Mouse (Mus musculus) heart, adult 2 months (tissue): ENCODE measurements around the gene Polk. TPM values are rescaled to one million over a fixed set of nuclear protein-coding genes. Genes with fewer than 3 reads are reported as not detected.

Source experiments
- DNase-seq, 2 experiments: peaks; one replicate each; pipeline ENCODE4 v3.0.0; 2021
- H3K27ac ChIP-seq: fragments of 200-600 bp; 2 replicates; pipeline ENCODE4 v1.8.1; 2022
- H3K27me3 ChIP-seq: fragments of 200-500 bp; 2 replicates; pipeline ENCODE4 v1.6.1; 2012; ENCODE audit warnings: mild to moderate bottlenecking, low read length, inconsistent platforms, mixed read lengths; ENCODE audit not compliant: control insufficient read depth, insufficient read depth
- H3K36me3 ChIP-seq: fragments of 200-500 bp; 2 replicates; pipeline ENCODE4 v1.6.1; 2012; ENCODE audit warnings: low read length, inconsistent platforms; ENCODE audit not compliant: control insufficient read depth, insufficient read depth
- H3K4me1 ChIP-seq: fragments of 200-500 bp; 2 replicates; pipeline ENCODE4 v1.6.1; 2011; ENCODE audit warnings: low read length; ENCODE audit not compliant: control insufficient read depth, insufficient read depth
- H3K4me3 ChIP-seq: fragments of 200-600 bp; 2 replicates; pipeline ENCODE4 v1.8.1; 2022
- H3K79me2 ChIP-seq: fragments of 200-500 bp; replicated peaks from 2 replicates; pipeline ENCODE4 v1.6.1; 2012; ENCODE audit warnings: mild to moderate bottlenecking, inconsistent platforms, low read length, moderate library complexity, mixed read lengths; ENCODE audit not compliant: control insufficient read depth, insufficient read depth
- H3K9ac ChIP-seq: fragments of 200-500 bp; 2 replicates; pipeline ENCODE4 v1.6.1; 2012; ENCODE audit warnings: low read depth, mild to moderate bottlenecking, control low read depth, inconsistent platforms, low read length, mixed read lengths
- CTCF ChIP-seq: fragments of 200-600 bp; IDR thresholded peaks from 2 replicates; pipeline ENCODE4 v1.8.1; 2022; ENCODE audit warnings: antibody characterized with exemption, mild to moderate bottlenecking, moderate library complexity
- EP300 ChIP-seq: fragments of 200-500 bp; IDR thresholded peaks from 2 replicates; pipeline ENCODE4 v1.6.1; 2011; ENCODE audit warnings: low read depth, low read length, control low read depth; ENCODE audit not compliant: insufficient read depth
- POLR2A ChIP-seq: fragments of 200-500 bp; IDR thresholded peaks from 2 replicates; pipeline ENCODE4 v1.6.1; 2011; ENCODE audit warnings: mild to moderate bottlenecking, low read depth, low read length, control low read depth; ENCODE audit not compliant: insufficient read depth
- WGBS: fragments of 180-500 bp; shearing (Covaris S2); methylation state at CpG from one replicate; pipeline ENCODE4 v1.1.7; 2018; 5-methylcytosine and 5-hydroxymethylcytosine counted together
- intact Hi-C: fragments of 180-260 bp; cut with DNase I; formaldehyde crosslinking; loops from one replicate; pipeline ENCODE4 v1.15.1; 2025
- polyA plus RNA-seq: library from polyadenylated mRNA; depleted of rRNA; stranded (reverse); fragments of >200 nt; gene quantifications from 2 replicates; pipeline ENCODE4 v1.2.3, GENCODE M21; 2012
- total RNA-seq, 2 experiments: library from RNA; stranded (reverse); gene quantifications; 2 replicates each; pipeline ENCODE4 v1.2.3; 2021

Polk gene
- total and polyA plus RNA-seq, 3 experiments: 1.1 to 5.2 (median 4.1) TPM

- H3K4me1 ChIP-seq: peaks cover 15% of the 10 kb centered on the region
- peak; percentile 29 to 34 for DNase-seq
- H3K9ac ChIP-seq: no peak overlapping the region
- peak overlapping the region; percentile 43 for H3K27ac ChIP-seq
- 39% methylated on average over 5 of the region's 5 CpGs for WGBS
- no peaks in the 10 kb centered on the region for H3K79me2 ChIP-seq
- intact Hi-C loops: loop anchor here (2.0 kb wide), 1 partner anchor 31 kb away; the partner anchor contains the start of genes Col4a3bp and Polk
- TF ChIP-seq CTCF: no peak
- peak; percentile 13; the same call in 1 of the 2 replicates for TF ChIP-seq POLR2A
- TF ChIP-seq EP300: no peak
- H3K36me3 ChIP-seq: no peaks in the 10 kb centered on the region; the same call in 1 of the 2 replicates
- no peaks in the 10 kb centered on the region for H3K27me3 ChIP-seq
- H3K4me3 ChIP-seq: no peak overlapping the region
Observed at GRCm38 (mm10) chr13:96511893-96512292, 30.5 kb downstream of the Polk start.

GRCm38 (mm10) chr13:96511262-96511661, 31.1 kb downstream of the Polk start:
- Histone ChIP-seq H3K4me1 (peaks cover 15% of the 10 kb centered on the region), H3K36me3 (no peaks in the 10 kb centered on the region; the same call in 1 of the 2 replicates), H3K4me3 (no peak overlapping the region), H3K27ac (peak overlapping the region; percentile 43), H3K79me2 (no peaks in the 10 kb centered on the region), H3K9ac (no peak overlapping the region), H3K27me3 (no peaks in the 10 kb centered on the region)
- TF ChIP-seq POLR2A (no peak), CTCF (no peak), EP300 (no peak)
- DNase-seq: no peak
- intact Hi-C loops: loop anchor here (2.0 kb wide), 1 partner anchor 32 kb away; the partner anchor contains the start of genes Col4a3bp and Polk
- 43% methylated on average over 1 of the region's 1 CpGs for WGBS

GRCm38 (mm10) chr13:96510635-96511034, 31.7 kb downstream of the Polk start:
- Histone ChIP-seq H3K4me3 (no peak overlapping the region), H3K4me1 (peaks cover 15% of the 10 kb centered on the region), H3K9ac (peak overlapping the region; percentile 28), H3K79me2 (no peaks in the 10 kb centered on the region), H3K27me3 (no peaks in the 10 kb centered on the region), H3K27ac (peak overlapping the region; percentile 43), H3K36me3 (no peaks in the 10 kb centered on the region; the same call in 1 of the 2 replicates)
- intact Hi-C loops: loop anchor here (2.0 kb wide), 1 partner anchor 32 kb away; the partner anchor contains the start of genes Col4a3bp and Polk
- TF ChIP-seq POLR2A: peak; percentile 31; the same call in 1 of the 2 replicates
- no peak for TF ChIP-seq CTCF
- TF ChIP-seq EP300: 0 out of 2 replicates have a peak, but pooled peaks have one; percentile 42
- WGBS: 26% methylated on average over 13 of the region's 13 CpGs
- DNase-seq: peak in 1 of 2 experiments; percentile 51

GRCm38 (mm10) chr13:96507541-96507940, 34.8 kb downstream of the Polk start:
- intact Hi-C loops: no loop called here
- Histone ChIP-seq H3K27me3 (no peaks in the 10 kb centered on the region), H3K79me2 (no peaks in the 10 kb centered on the region), H3K27ac (no peak overlapping the region), H3K4me1 (peaks cover 15% of the 10 kb centered on the region), H3K36me3 (no peaks in the 10 kb centered on the region; the same call in 1 of the 2 replicates), H3K4me3 (no peak overlapping the region), H3K9ac (no peak overlapping the region)
- WGBS: 91% methylated on average over 4 of the region's 4 CpGs
- DNase-seq: no peak
- TF ChIP-seq POLR2A: no peak
- TF ChIP-seq EP300: no peak
- TF ChIP-seq CTCF: no peak

DNA sequence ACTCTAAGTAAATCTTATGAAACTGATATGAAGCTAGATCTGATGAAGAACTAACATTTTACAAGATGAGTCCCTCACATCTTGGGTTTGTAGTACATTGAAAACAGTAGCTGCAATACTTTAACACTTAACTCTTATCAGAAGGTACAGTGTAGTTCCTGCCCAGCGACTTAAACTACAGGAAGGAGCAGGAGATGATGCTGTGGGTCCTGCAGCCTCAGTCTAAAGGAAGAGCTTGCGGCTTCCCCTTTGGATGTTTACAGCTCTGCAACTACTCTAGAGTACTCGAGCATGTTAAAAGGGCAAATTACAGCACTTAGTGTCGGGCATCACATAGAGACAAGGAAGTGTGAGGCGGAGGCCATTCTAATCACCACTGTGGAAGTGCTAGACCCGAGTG, 36.1 kb downstream of the Polk start:
- H3K4me1 ChIP-seq: peaks cover 10% of the 10 kb centered on the region
- DNase-seq: no peak
- intact Hi-C loops: no loop called here
- no peak overlapping the region for H3K9ac ChIP-seq
- 50% methylated on average over 6 of the region's 6 CpGs for WGBS
- no peak overlapping the region for H3K4me3 ChIP-seq
- no peaks in the 10 kb centered on the region for H3K79me2 ChIP-seq
- H3K36me3 ChIP-seq: no peaks in the 10 kb centered on the region; the same call in 1 of the 2 replicates
- H3K27me3 ChIP-seq: no peaks in the 10 kb centered on the region
- H3K27ac ChIP-seq: no peak overlapping the region
- TF ChIP-seq POLR2A: no peak
- TF ChIP-seq EP300: no peak
- no peak for TF ChIP-seq CTCF

GRCm38 (mm10) chr13:96505661-96506060, 36.7 kb downstream of the Polk start:
- no peak for DNase-seq
- H3K79me2 ChIP-seq: no peaks in the 10 kb centered on the region
- H3K4me1 ChIP-seq: peaks cover 8% of the 10 kb centered on the region
- H3K27ac ChIP-seq: no peak overlapping the region
- no peaks in the 10 kb centered on the region; the same call in 1 of the 2 replicates for H3K36me3 ChIP-seq
- intact Hi-C loops: no loop called here
- WGBS: 66% methylated on average over 4 of the region's 4 CpGs
- no peak for TF ChIP-seq CTCF
- no peak for TF ChIP-seq EP300
- no peak for TF ChIP-seq POLR2A
- no peak overlapping the region for H3K9ac ChIP-seq
- no peaks in the 10 kb centered on the region for H3K27me3 ChIP-seq
- H3K4me3 ChIP-seq: no peak overlapping the region
